Mouse (Mus musculus) kidney, adult 2 months (tissue): ENCODE measurements around the gene Pias4.
A peak's percentile ranks its signal among the peaks of the same experiment; 100 is the strongest.

Experiments used
- CTCF ChIP-seq: fragments of 200-500 bp; conservative IDR thresholded peaks from 2 replicates; pipeline ENCODE4 v1.5.1; 2011; ENCODE audit warnings: low read depth, mild to moderate bottlenecking, control low read depth, low read length, moderate library complexity, mixed read lengths; ENCODE audit not compliant: insufficient read depth, insufficient read length
- POLR2A ChIP-seq: fragments of 200-500 bp; IDR thresholded peaks from one replicate; pipeline ENCODE4 v1.6.1; 2011; ENCODE audit warnings: low read depth, low read length, control low read depth

GRCm38 (mm10) chr10:81105565-81106112 is 62.1 kb downstream of the Pias4 start, which contains the start of gene Map2k2:
- TF ChIP-seq CTCF (no peak), POLR2A (peak; percentile 94)
